Mouse (Mus musculus): ENCODE results near the gene Coro1c. TPM values are rescaled to one million over a fixed set of nuclear protein-coding genes. Genes with fewer than 3 reads are reported as not detected.

Coro1c gene
- total RNA-seq, 2 experiments from 2014 or later, result 47.9 to 60.1 TPM

GRCm38 (mm10) chr5:113797149-113797882 is 111.2 kb downstream of the Coro1c start:
- peak in 1 of 2 experiments; percentile 3 for DNase-seq

GRCm38 (mm10) chr5:113796401-113797148 is 112.0 kb downstream of the Coro1c start:
- peak in 1 of 2 experiments; percentile 49 for DNase-seq

Other genes starting within 250 kb of the Coro1c start
- gene 1700069L16Rik, start 184.0 kb downstream of the Coro1c start, total RNA-seq (2021), result not detected
- gene Ficd, start 173.0 kb downstream of the Coro1c start, total RNA-seq (2021), result 10 to 100 TPM; 12.7 to 15.2 TPM
- 10 to 100 TPM; 30.0 to 33.3 TPM for gene Sart3, start 136.2 kb downstream of the Coro1c start, total RNA-seq (2021)
- gene Iscu, start 136.0 kb downstream of the Coro1c start, total RNA-seq (2021), result 100 to 1,000 TPM; 612 to 984 TPM
- gene Tmem119, start 108.2 kb downstream of the Coro1c start, total RNA-seq (2021), result 10 to 100 TPM in 1 of 2 experiments, 1 to 10 TPM in 1; 9.3 to 14.1 TPM
- gene Selplg, start 76.1 kb downstream of the Coro1c start, total RNA-seq (2021), result 1 to 10 TPM; 2.5 to 4.1 TPM
- gene Ssh1, start 85.1 kb upstream of the Coro1c start, total RNA-seq (2021), result 10 to 100 TPM; 16.5 to 18.8 TPM
- not detected for gene Dao, start 94.9 kb upstream of the Coro1c start, total RNA-seq (2021)
- gene Usp30, start 156.7 kb upstream of the Coro1c start, total RNA-seq (2021), result 10 to 100 TPM; 30.9 to 34.9 TPM
- gene Svop, start 182.8 kb upstream of the Coro1c start, total RNA-seq (2021), result 1 to 10 TPM; 2.2 to 2.6 TPM
- 1 to 10 TPM; 7.0 to 7.6 TPM for gene Alkbh2, start 219.5 kb upstream of the Coro1c start, total RNA-seq (2021)
- gene Ung, start 221.6 kb upstream of the Coro1c start, total RNA-seq (2021), result 1 to 10 TPM; 4.0 to 5.5 TPM
- 100 to 1,000 TPM; 128 to 139 TPM for gene Acacb, start 237.8 kb upstream of the Coro1c start, total RNA-seq (2021)

Measured in adrenal gland, postnatal 36 days (tissue).